Mouse (Mus musculus) lung, postnatal 0 days (tissue): ENCODE results near the gene Sh2b1. TPM values are rescaled to one million over a fixed set of nuclear protein-coding genes. Genes with fewer than 3 reads are reported as not detected.

ENCODE experiments used
- ATAC-seq: fragments of 200-750 bp; cut with Nextera tagmentation; 2 replicates; pipeline ENCODE4 v1.8.0; 2017; ENCODE audit warnings: moderate library complexity
- DNase-seq: peaks from one replicate; pipeline ENCODE4 v3.0.0-alpha.2; 2016; ENCODE audit warnings: low spot score
- H3K27ac ChIP-seq: fragments of 300-500 bp; sonication (generic); 2 replicates; pipeline ENCODE4 v1.5.1; 2014; ENCODE audit warnings: antibody characterized with exemption, mild to moderate bottlenecking, low read length, mixed read lengths
- H3K27me3 ChIP-seq: fragments of 300-500 bp; sonication (generic); replicated peaks from 2 replicates; pipeline ENCODE4 v1.6.1; 2014; ENCODE audit warnings: low read length, mixed read lengths; ENCODE audit not compliant: insufficient read depth
- H3K36me3 ChIP-seq: fragments of 300-500 bp; sonication (generic); 2 replicates; pipeline ENCODE4 v1.6.1; 2014; ENCODE audit warnings: low read length, mixed read lengths; ENCODE audit not compliant: insufficient read depth
- H3K4me1 ChIP-seq: fragments of 300-500 bp; sonication (generic); 2 replicates; pipeline ENCODE4 v1.6.1; 2014; ENCODE audit warnings: antibody characterized with exemption, low read depth, low read length, mixed read lengths; ENCODE audit not compliant: insufficient read depth
- H3K4me2 ChIP-seq: fragments of 300-500 bp; sonication (generic); replicated peaks from 2 replicates; pipeline ENCODE4 v1.6.1; 2014; ENCODE audit warnings: low read depth, mild to moderate bottlenecking, low read length, moderate library complexity, mixed read lengths
- H3K4me3 ChIP-seq: fragments of 300-500 bp; sonication (generic); 2 replicates; pipeline ENCODE4 v1.5.1; 2014; ENCODE audit warnings: low read depth, low read length
- H3K9ac ChIP-seq: fragments of 300-500 bp; sonication (generic); replicated peaks from 2 replicates; pipeline ENCODE4 v1.6.1; 2014; ENCODE audit warnings: low read depth, mild to moderate bottlenecking
- H3K9me3 ChIP-seq: fragments of 300-500 bp; sonication (generic); 2 replicates; pipeline ENCODE4 v1.6.1; 2016; ENCODE audit warnings: low read length, mixed read lengths
- CTCF ChIP-seq: IDR thresholded peaks from 2 replicates; pipeline ENCODE4 v1.5.1; 2016; ENCODE audit warnings: antibody characterized with exemption, mild to moderate bottlenecking
- EP300 ChIP-seq: IDR thresholded peaks from 2 replicates; pipeline ENCODE4 v1.6.1; 2016; ENCODE audit warnings: antibody characterized with exemption, mild to moderate bottlenecking, control low read depth
- WGBS: fragments of 180-500 bp; shearing (Covaris S2); extraction: QIAGEN DNeasy Blood & Tissue Kit; methylation state at CpG from one replicate; pipeline ENCODE4 v1.1.7; 2014; 5-methylcytosine and 5-hydroxymethylcytosine counted together
- polyA plus RNA-seq: library from polyadenylated mRNA; unstranded; fragments of >200 nt; fragmentation: Nextera tagmentation; extraction: Ambion mirVana; gene quantifications from 2 replicates; pipeline ENCODE4 v1.2.1, GENCODE M21; 2015

The Sh2b1 gene
- polyA plus RNA-seq, result 25.6 and 28.6 TPM in 2 replicates

GRCm38 (mm10) chr7:126474993-126475581 lies at the start of gene Sh2b1:
Sh2b1 (minus strand) TSS chr7:126475424.
- Histone ChIP-seq H3K36me3 (peaks cover 10% of the 10 kb centered on the region; the same call in 1 of the 2 replicates), H3K9ac (peak within 1 kb of the TSS; percentile 93), H3K9me3 (no peaks in the 10 kb centered on the region), H3K27ac (peak within 1 kb of the TSS; percentile 93), H3K27me3 (no peaks in the 10 kb centered on the region), H3K4me3 (peak within 1 kb of the TSS; percentile 84), H3K4me2 (peak within 1 kb of the TSS; percentile 93), H3K4me1 (no peaks in the 10 kb centered on the region; the same call in 1 of the 2 replicates)
- peak; percentile 95 for ATAC-seq
- DNase-seq, result peak; percentile 98
- TF ChIP-seq EP300 (peak; percentile 62), CTCF (peak; percentile 55)
- under 1% methylated on average over 53 of the region's 53 CpGs for WGBS

GRCm38 (mm10) chr7:126523316-126523715 lies 48.1 kb upstream of the Sh2b1 start:
- ATAC-seq, result peak; percentile 43; the same call in 1 of the 2 replicates
- no peak overlapping the region for H3K9ac ChIP-seq
- H3K27ac ChIP-seq, result no peak overlapping the region
- no peaks in the 10 kb centered on the region for H3K9me3 ChIP-seq
- H3K4me3 ChIP-seq, result no peak overlapping the region
- no peak for DNase-seq
- WGBS, result 53% methylated on average over 3 of the region's 3 CpGs
- H3K27me3 ChIP-seq, result no peaks in the 10 kb centered on the region
- TF ChIP-seq EP300, result no peak
- TF ChIP-seq CTCF, result no peak
- H3K4me1 ChIP-seq, result no peaks in the 10 kb centered on the region
- no peak overlapping the region for H3K4me2 ChIP-seq
- no peaks in the 10 kb centered on the region for H3K36me3 ChIP-seq

GRCm38 (mm10) chr7:126519513-126519912 lies 44.3 kb upstream of the Sh2b1 start:
- 41% methylated on average over 2 of the region's 2 CpGs for whole genome bisulfite sequencing
- Histone ChIP-seq H3K4me3 (no peak overlapping the region), H3K4me1 (no peaks in the 10 kb centered on the region), H3K36me3 (no peaks in the 10 kb centered on the region), H3K4me2 (no peak overlapping the region), H3K27me3 (no peaks in the 10 kb centered on the region), H3K27ac (peak overlapping the region; percentile 34; the same call in 1 of the 2 replicates), H3K9me3 (no peaks in the 10 kb centered on the region), H3K9ac (no peak overlapping the region)
- peak; percentile 35 for DNase-seq
- ATAC-seq, result peak; percentile 65
- TF ChIP-seq EP300, result no peak
- TF ChIP-seq CTCF, result peak; percentile 41

- Histone ChIP-seq H3K36me3 (no peaks in the 10 kb centered on the region), H3K27ac (no peak overlapping the region), H3K4me3 (no peak overlapping the region), H3K27me3 (no peaks in the 10 kb centered on the region), H3K9me3 (no peaks in the 10 kb centered on the region), H3K4me1 (no peaks in the 10 kb centered on the region), H3K4me2 (no peak overlapping the region), H3K9ac (no peak overlapping the region)
- 79% methylated on average over 5 of the region's 5 CpGs for WGBS
- DNase-seq, result no peak
- TF ChIP-seq CTCF (no peak), EP300 (no peak)
- no peak for ATAC-seq
Observed at GRCm38 (mm10) chr7:126518261-126518941, 43.2 kb upstream of the Sh2b1 start.

GRCm38 (mm10) chr7:126511287-126511686 lies 36.1 kb upstream of the Sh2b1 start:
- Histone ChIP-seq H3K9me3 (no peaks in the 10 kb centered on the region), H3K4me2 (no peak overlapping the region), H3K36me3 (no peaks in the 10 kb centered on the region), H3K4me3 (no peak overlapping the region), H3K4me1 (no peaks in the 10 kb centered on the region), H3K27ac (no peak overlapping the region), H3K9ac (no peak overlapping the region), H3K27me3 (no peaks in the 10 kb centered on the region)
- ATAC-seq (no peak; the same call in 1 of the 2 replicates), DNase-seq (no peak)
- 55% methylated on average over 3 of the region's 3 CpGs for WGBS
- TF ChIP-seq CTCF (no peak), EP300 (no peak)

- TF ChIP-seq EP300 (no peak), CTCF (no peak)
- WGBS, result 66% methylated on average over 8 of the region's 8 CpGs
- Histone ChIP-seq H3K9me3 (no peaks in the 10 kb centered on the region), H3K4me1 (0 out of 2 replicates have a peak, but pooled peaks cover 3% of the 10 kb centered on the region), H3K36me3 (no peaks in the 10 kb centered on the region), H3K9ac (no peak overlapping the region), H3K4me3 (no peak overlapping the region), H3K27me3 (no peaks in the 10 kb centered on the region), H3K4me2 (no peak overlapping the region), H3K27ac (no peak overlapping the region)
- no peak for ATAC-seq
- no peak for DNase-seq
Observed at GRCm38 (mm10) chr7:126507126-126507778, 32.0 kb upstream of the Sh2b1 start.
